Mouse (Mus musculus) hindbrain, embryonic 15.5 days (tissue): ENCODE results near the gene Rtn4rl2. TPM values are rescaled to one million over a fixed set of nuclear protein-coding genes. Genes with fewer than 3 reads are reported as not detected.
A peak's percentile ranks its signal among the peaks of the same experiment; 100 is the strongest.

Experiments
- ATAC-seq: fragments of 200-750 bp; cut with Nextera tagmentation; 2 replicates; pipeline ENCODE4 v1.8.0; 2017; ENCODE audit warnings: low read depth, moderate number of reproducible peaks, moderate TSS enrichment; ENCODE audit not compliant: low FRiP score
- H3K27ac ChIP-seq: fragments of 300-500 bp; sonication (generic); replicated peaks from 2 replicates; pipeline ENCODE4 v1.5.1; 2015; ENCODE audit warnings: mild to moderate bottlenecking, inconsistent platforms
- H3K27me3 ChIP-seq: fragments of 300-500 bp; sonication (generic); 2 replicates; pipeline ENCODE4 v1.6.1; 2015; ENCODE audit warnings: control low read depth, inconsistent platforms
- H3K36me3 ChIP-seq: fragments of 300-500 bp; sonication (generic); 2 replicates; pipeline ENCODE4 v1.6.1; 2015; ENCODE audit warnings: control low read depth, inconsistent platforms
- H3K4me1 ChIP-seq: fragments of 300-500 bp; sonication (generic); replicated peaks from 2 replicates; pipeline ENCODE4 v1.6.1; 2015; ENCODE audit warnings: control low read depth, inconsistent platforms
- H3K4me2 ChIP-seq: fragments of 300-500 bp; sonication (generic); 2 replicates; pipeline ENCODE4 v1.6.1; 2015; ENCODE audit warnings: moderate library complexity, mild to moderate bottlenecking, inconsistent platforms
- H3K4me3 ChIP-seq: fragments of 300-500 bp; sonication (generic); 2 replicates; pipeline ENCODE4 v1.5.1; 2015; ENCODE audit warnings: mild to moderate bottlenecking, inconsistent platforms
- H3K9ac ChIP-seq: fragments of 300-500 bp; sonication (generic); 2 replicates; pipeline ENCODE4 v1.6.1; 2015; ENCODE audit warnings: inconsistent platforms
- H3K9me3 ChIP-seq: fragments of 300-500 bp; sonication (generic); 2 replicates; pipeline ENCODE4 v1.6.1; 2016; ENCODE audit warnings: control low read depth, inconsistent platforms
- WGBS: fragments of 180-500 bp; shearing (Covaris S2); methylation state at CpG from one replicate; pipeline ENCODE4 v1.1.7; 2015; 5-methylcytosine and 5-hydroxymethylcytosine counted together
- polyA plus RNA-seq: library from polyadenylated mRNA; unstranded; fragments of >200 nt; fragmentation: Nextera tagmentation; extraction: Ambion mirVana; gene quantifications from 2 replicates; pipeline ENCODE4 v1.2.1, GENCODE M21; 2015

Rtn4rl2 gene
- polyA plus RNA-seq, 1 experiment from 2014 or later = 6.2 TPM

DNA sequence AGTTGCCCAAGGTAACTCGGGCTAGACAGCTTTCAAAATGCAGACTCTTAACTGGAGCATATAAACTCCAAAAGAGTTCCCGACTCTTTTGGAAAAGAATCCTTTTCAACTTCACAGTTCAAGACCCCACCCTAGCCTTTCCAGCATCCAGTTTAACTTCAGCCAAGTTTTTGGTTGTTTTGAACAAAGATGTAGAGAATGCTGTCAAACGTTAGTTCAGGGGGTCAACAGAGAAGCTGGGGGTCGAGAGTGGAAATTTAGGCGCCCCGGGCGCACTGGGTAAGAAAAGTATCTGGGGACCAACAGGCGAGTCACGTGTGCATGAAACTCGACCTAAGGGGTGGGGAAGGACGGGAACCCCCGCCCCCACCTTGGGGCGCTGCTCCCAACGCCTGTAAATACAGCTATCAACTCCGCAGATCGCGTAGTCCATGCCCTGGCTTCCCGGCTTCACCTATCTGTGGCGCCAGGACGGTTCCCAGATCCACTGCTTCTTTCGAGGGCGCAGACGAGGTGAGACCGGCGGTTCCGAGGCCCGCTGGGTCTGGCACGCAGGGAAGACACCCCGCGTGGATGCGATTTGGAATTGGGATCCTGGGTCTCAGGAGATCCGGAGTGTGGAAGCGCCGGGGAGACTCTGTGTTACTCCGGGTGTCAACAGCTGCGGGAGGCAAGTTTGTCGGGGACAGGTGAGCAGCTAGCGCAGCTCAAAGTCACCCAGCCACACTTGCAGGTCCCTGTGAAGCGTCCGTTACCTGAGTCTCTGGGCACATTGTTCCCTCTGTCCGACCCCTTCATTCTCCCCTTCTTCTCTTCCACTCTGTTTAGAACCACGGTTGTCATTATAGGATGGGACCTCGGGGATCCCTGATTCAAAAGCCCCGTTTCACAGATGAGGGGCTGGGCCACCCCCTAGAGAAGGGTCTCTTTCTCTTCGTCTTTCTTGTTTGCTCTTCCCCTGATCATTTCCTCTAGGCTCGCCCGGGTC lies 47.2 kb downstream of the Rtn4rl2 start:
- Histone ChIP-seq H3K27me3 (peaks cover 48% of the 10 kb centered on the region), H3K27ac (no peak overlapping the region), H3K9me3 (no peaks in the 10 kb centered on the region), H3K4me3 (peak overlapping the region; percentile 60), H3K36me3 (no peaks in the 10 kb centered on the region), H3K4me1 (peaks cover 21% of the 10 kb centered on the region), H3K4me2 (peak overlapping the region; percentile 100), H3K9ac (peak overlapping the region; percentile 53)
- WGBS = under 1% methylated on average over 47 of the region's 47 CpGs
- no peak; the same call in none of the 2 replicates for ATAC-seq

DNA sequence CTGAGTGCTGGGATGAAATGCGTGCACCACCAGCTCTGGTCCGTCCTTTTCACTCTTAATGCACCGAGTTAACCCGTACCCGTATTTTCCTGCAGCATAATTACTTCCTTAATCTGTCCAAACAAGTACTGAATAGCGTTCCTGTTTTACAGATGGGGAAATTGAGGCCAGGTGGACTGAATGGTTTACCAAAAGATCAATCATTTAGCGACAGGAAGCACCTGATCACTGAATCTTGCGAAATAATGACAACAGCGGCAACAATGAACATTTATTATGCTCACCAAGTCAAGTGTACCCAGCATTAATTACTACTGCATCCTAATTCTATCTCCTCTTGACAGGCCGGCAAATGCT lies 47.9 kb downstream of the Rtn4rl2 start, which contains the start of gene Slc43a1:
Gene Slc43a1 (plus strand): TSS at position 258 of the 357 bp plus-strand sequence.
- Histone ChIP-seq H3K4me1 (peaks cover 21% of the 10 kb centered on the region), H3K4me2 (peak within 1 kb of the TSS; percentile 100), H3K27ac (no peak within 1 kb of the TSS), H3K36me3 (no peaks in the 10 kb centered on the region), H3K9ac (peak within 1 kb of the TSS; percentile 53), H3K27me3 (peaks cover 48% of the 10 kb centered on the region), H3K9me3 (no peaks in the 10 kb centered on the region), H3K4me3 (peak within 1 kb of the TSS; percentile 60)
- no peak for ATAC-seq
- 17% methylated on average over 10 of the region's 10 CpGs for WGBS

DNA sequence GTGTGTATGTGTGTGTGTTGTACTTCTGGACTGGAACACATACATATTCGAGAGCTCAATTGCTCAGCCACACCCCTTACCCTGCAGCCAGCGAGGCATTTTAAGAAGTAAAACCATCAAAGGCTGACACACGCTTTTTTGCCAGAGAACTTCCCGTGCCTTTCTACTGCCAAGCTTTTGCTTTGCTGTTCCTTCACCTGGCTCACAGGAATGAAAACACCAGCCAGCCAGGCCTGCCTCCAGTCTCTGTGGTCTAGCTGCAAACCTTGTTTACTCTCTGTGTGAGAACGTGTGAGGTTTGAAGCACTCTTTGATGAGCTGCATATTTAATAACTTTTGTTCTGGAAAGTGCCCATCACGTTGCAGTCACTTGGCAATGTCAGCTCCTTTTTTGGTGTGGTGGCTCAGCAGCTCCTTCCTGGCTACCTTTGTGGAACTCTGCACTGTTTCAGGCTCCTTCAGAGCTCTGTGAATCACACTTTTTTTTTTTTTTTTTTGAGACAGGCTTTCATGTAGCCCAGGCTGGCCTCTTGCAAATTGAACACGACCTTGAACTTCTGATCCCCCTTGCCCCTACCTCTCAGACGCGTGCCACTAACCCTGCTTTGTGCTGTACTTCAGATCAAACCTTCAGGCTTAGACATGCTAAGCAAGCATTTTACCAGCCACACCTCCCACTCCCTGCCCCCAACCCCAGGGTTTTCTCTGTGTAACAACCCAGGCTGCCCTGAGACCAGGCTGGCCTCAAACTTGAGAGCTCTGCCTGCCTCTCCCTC lies 48.5 kb downstream of the Rtn4rl2 start:
- Histone ChIP-seq H3K4me2 (no peak overlapping the region), H3K36me3 (no peaks in the 10 kb centered on the region), H3K4me3 (no peak overlapping the region), H3K4me1 (peaks cover 21% of the 10 kb centered on the region), H3K9me3 (no peaks in the 10 kb centered on the region), H3K9ac (no peak overlapping the region), H3K27ac (no peak overlapping the region), H3K27me3 (peaks cover 48% of the 10 kb centered on the region)
- no peak for ATAC-seq
- WGBS = 31% methylated on average over 9 of the region's 9 CpGs

DNA sequence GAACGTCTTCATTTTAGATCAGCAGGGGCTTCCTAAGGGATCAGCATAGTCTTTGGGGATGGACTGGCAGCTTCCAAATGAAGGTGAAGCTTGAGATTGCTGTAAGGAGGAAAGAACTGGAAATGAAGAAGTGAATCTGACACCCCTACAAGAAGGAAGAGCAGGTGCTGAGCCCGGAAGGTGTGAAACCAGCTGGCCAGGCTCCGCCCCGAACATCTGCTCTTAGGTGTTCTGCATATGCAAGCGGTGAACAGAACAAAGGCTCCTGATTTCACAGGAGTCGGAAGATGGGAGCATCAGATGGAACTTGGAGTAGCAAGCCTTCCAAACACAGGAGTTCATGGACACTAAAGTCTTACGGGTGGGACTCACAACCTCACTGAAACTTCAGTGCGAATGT lies 49.4 kb downstream of the Rtn4rl2 start:
- no peak for ATAC-seq
- WGBS = 65% methylated on average over 8 of the region's 8 CpGs
- Histone ChIP-seq H3K4me1 (peaks cover 21% of the 10 kb centered on the region), H3K9ac (no peak overlapping the region), H3K9me3 (no peaks in the 10 kb centered on the region), H3K36me3 (no peaks in the 10 kb centered on the region), H3K27ac (no peak overlapping the region), H3K4me2 (no peak overlapping the region), H3K27me3 (peaks cover 48% of the 10 kb centered on the region), H3K4me3 (no peak overlapping the region)

GRCm38 (mm10) chr2:84831666-84832391 lies 54.7 kb downstream of the Rtn4rl2 start:
- Histone ChIP-seq H3K36me3 (0 out of 2 replicates have a peak, but pooled peaks cover 6% of the 10 kb centered on the region), H3K27me3 (peaks cover 2% of the 10 kb centered on the region; the same call in 1 of the 2 replicates), H3K4me3 (no peak overlapping the region), H3K9me3 (no peaks in the 10 kb centered on the region), H3K9ac (no peak overlapping the region), H3K4me1 (peaks cover 16% of the 10 kb centered on the region), H3K4me2 (no peak overlapping the region), H3K27ac (no peak overlapping the region)
- ATAC-seq = peak; percentile 71
- WGBS = 33% methylated on average over 10 of the region's 10 CpGs

DNA sequence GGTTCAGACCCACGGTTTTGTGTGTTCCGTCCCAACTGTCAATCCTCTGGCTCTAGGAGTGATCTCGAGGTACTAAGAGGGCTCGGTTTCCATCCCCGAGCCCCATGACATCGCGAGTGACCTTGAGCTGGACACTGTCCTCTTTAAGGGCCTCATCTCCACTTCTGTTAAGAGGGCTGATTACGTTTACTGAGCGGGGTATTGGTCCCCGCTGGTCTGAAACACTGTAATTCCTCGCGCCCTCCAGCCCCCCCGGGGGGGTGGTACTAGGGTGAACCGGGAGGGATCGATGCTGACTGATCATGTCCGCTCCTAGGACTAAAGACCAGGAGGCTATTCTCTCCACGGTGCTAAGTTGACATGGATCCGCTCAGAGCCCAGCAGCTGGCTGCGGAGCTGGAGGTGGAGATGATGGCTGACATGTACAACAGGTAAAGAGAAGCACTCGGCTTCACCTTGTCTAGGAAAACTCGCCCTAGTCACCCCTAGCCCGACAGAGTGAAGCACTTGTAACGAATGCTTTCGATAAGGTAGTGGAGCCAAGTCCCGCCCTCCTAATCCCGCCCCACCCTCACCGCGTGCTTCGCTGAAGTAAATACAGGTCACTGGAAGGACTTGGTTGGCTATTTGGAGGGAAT lies 59.1 kb downstream of the Rtn4rl2 start:
- ATAC-seq = peak; percentile 31

GRCm38 (mm10) chr2:84826488-84827282 lies 59.8 kb downstream of the Rtn4rl2 start, which contains the start of gene Timm10:
TSS of gene Timm10 (plus strand) at chr2:84826997.
- peaks cover 8% of the 10 kb centered on the region; the same call in 1 of the 2 replicates for H3K27me3 ChIP-seq

More for the DNA sequence above, 59.1 kb downstream of the Rtn4rl2 start:
- Histone ChIP-seq H3K9me3 (no peaks in the 10 kb centered on the region), H3K27ac (no peak overlapping the region), H3K4me1 (peaks cover 19% of the 10 kb centered on the region), H3K27me3 (0 out of 2 replicates have a peak, but pooled peaks cover 6% of the 10 kb centered on the region), H3K9ac (peak overlapping the region; percentile 82), H3K4me3 (peak overlapping the region; percentile 89), H3K4me2 (peak overlapping the region; percentile 99), H3K36me3 (0 out of 2 replicates have a peak, but pooled peaks cover 6% of the 10 kb centered on the region)
- 1% methylated on average over 29 of the region's 29 CpGs for WGBS

GRCm38 (mm10) chr2:84823237-84823636 lies 63.3 kb downstream of the Rtn4rl2 start:
- 59% methylated on average over 2 of the region's 2 CpGs for WGBS
- no peaks in the 10 kb centered on the region for H3K9me3 ChIP-seq
- H3K27ac ChIP-seq = no peak overlapping the region
- peaks cover 10% of the 10 kb centered on the region; the same call in 1 of the 2 replicates for H3K27me3 ChIP-seq
- no peak for ATAC-seq
- H3K36me3 ChIP-seq = no peaks in the 10 kb centered on the region
- peaks cover 12% of the 10 kb centered on the region for H3K4me1 ChIP-seq
- H3K9ac ChIP-seq = no peak overlapping the region
- H3K4me2 ChIP-seq = no peak overlapping the region
- H3K4me3 ChIP-seq = no peak overlapping the region

More at GRCm38 (mm10) chr2:84826488-84827282, 59.8 kb downstream of the Rtn4rl2 start, which contains the start of gene Timm10:
- Histone ChIP-seq H3K4me2 (peak within 1 kb of the TSS; percentile 99), H3K4me3 (peak within 1 kb of the TSS; percentile 89), H3K36me3 (0 out of 2 replicates have a peak, but pooled peaks cover 6% of the 10 kb centered on the region), H3K4me1 (peaks cover 16% of the 10 kb centered on the region), H3K27ac (peak within 1 kb of the TSS; percentile 74), H3K9me3 (no peaks in the 10 kb centered on the region), H3K9ac (peak within 1 kb of the TSS; percentile 82)
- WGBS = under 1% methylated on average over 34 of the region's 34 CpGs
- ATAC-seq = peak; percentile 92

DNA sequence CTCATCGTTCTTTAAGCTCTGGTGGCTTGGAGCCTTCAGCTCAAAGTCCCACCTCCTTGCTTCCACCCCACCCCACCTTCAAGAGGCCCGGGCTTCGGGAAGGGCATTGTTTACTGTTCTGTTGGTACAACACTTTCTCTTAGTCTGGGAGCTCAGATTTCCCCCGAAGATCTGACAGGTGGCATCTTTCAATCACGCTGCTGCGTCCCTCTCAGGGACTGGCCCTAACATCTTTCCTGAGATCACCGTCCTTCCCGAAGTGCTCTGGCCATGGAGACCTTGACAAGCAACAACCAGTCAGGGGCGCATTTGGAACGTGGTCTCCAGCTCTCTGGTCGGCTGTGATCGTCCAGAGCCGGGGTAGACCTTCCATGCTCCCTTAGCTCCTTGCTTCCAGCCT lies 64.0 kb downstream of the Rtn4rl2 start, which contains the start of gene Smtnl1:
Gene Smtnl1 (minus strand): TSS at position 101 of the 400 bp plus-strand sequence.
- ATAC-seq = no peak
- H3K27ac ChIP-seq = no peak within 1 kb of the TSS
- no peak within 1 kb of the TSS for H3K4me2 ChIP-seq
- H3K9me3 ChIP-seq = no peaks in the 10 kb centered on the region
- no peak within 1 kb of the TSS for H3K4me3 ChIP-seq
- no peaks in the 10 kb centered on the region for H3K36me3 ChIP-seq
- peaks cover 6% of the 10 kb centered on the region for H3K4me1 ChIP-seq
- no peak within 1 kb of the TSS for H3K9ac ChIP-seq
- H3K27me3 ChIP-seq = peaks cover 10% of the 10 kb centered on the region; the same call in 1 of the 2 replicates
- WGBS = 70% methylated on average over 13 of the region's 13 CpGs
